Mouse (Mus musculus): ENCODE results near the gene Gpr88.

DNA sequence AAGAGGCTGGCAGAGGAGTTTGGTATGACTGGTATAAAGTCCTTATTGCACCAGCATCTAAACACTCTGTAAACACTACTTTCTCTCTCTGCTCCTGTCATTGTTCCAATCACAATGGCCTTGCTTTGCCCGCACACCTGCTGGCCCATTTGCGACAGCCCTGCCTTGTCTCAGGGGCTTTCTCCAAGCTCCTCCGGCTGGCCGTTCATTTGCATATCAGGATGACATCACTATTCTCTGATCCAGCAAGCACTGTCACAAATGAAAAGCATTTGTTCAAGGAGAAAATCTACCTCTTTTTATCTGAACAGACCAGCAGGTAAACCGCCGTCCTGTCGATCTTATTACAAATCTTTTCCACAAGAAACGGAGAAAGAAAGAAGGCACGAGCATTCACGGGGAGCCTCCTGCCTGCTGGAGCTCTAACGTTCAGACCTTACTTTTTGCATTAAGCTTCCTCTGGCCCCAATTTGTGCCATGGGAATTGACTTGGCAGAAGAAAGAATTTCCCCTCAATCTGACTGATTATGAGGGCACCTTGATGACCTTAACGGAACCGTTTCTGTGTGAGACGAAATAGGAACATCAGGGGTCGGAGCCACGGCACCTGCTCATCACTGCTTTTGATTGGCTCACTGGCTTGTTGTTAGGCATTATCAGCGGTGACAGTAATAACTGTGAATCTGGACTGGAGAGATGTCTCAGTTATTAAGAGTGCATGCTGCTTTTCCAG, 30.6 kb downstream of the Gpr88 start:
- no peak for TF ChIP-seq CTCF (IDR thresholded peaks at IDR 0.05; ENCODE audit: extremely low read depth, insufficient read depth, low read length)
- TF ChIP-seq POLR2A (IDR thresholded peaks at IDR 0.05; ENCODE audit: extremely low read depth, insufficient read depth, low read length) = no peak
